Mouse (Mus musculus) cerebellum, adult (tissue): ENCODE data around the gene Ap1s3.

Experiments used
- ATAC-seq: cut with Nextera tagmentation; 2 replicates; pipeline ENCODE4 v1.9.2; 2017; ENCODE audit warnings: mild to moderate bottlenecking, moderate library complexity, mixed read lengths; ENCODE audit not compliant: insufficient number of reproducible peaks, low FRiP score, low TSS enrichment

The Ap1s3 gene

DNA sequence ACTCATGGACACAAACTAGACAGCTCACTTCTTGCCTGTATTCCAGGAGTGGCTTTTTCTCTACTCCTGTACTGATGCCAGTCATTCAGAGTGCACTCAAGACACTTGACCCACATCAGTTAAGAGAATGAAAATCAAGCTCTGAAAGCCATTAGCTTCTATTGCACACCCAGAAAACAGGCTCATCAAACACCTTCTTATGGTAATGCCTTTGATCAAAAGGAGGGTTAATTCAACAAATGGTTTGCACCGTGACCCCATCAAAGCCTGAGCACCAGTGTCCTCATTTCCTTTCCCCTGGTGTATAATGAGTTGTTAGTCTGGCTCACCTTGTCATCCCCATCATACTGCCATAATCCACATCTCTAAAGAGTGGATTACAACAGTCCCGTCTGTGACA lies 69.3 kb downstream of the Ap1s3 start:
- ATAC-seq = no peak; the same call in 1 of the 2 replicates

DNA sequence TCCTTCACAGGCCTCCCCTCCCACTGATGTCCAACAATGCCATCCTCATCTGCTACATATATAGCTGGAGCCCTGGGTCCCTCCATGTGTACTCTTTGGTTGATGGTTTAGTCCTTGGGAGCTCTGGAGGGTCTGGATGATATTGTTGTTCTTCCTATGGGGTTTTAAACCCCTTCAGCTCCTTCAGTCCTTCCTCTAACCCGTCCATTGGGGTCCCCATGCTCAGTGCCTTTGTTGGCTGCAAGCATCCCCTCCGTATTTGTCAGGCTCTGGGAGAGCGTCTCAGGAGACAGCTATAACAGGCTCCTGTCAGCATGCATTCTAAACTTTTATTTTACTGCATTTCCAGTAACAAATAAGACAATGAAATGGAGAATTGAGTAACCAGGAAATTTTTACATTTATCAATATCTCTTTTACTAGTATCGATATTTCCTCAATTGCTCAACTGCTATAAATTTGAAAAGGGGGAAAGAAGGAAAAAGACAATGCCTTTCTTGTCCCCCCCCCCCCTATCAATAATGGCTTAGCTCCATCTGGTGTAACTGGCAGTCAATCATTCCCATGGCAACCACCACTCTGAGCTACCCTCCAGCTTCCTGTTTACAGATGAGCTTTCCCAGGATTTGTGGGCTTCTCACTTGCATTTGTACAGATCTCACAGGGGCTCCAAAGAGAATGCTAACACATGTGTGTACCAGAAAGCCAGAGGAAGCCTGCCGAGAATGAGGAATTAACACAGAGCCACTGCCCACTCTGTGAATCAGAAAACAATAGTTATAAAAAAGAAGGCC lies 73.2 kb downstream of the Ap1s3 start:
- no peak for ATAC-seq

DNA sequence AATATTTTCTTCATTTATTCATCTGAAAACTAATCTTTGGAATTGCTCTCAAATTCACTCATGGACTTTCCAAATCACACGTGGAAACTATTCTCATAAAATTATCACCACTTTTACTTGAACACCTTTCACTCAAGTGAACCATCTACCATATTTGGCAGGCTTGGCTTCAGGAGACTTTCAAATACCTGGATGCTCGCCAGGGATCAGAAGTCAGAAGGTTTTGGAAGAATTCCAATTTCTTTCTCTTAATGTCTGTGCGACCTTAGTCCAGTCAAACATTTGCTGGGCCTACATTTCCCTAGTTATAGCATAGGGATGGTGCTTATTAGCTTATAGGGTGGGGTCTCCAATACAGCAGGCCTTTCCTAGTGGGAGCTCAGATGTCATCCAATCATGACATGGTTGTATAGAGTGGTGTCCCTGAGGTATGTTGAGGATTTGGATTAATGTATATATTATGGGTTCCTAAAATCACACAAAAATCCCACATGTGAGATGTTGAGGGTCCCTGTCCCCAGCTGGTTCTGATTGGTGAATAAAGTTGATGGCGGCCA lies 79.0 kb downstream of the Ap1s3 start:
- ATAC-seq = no peak

DNA sequence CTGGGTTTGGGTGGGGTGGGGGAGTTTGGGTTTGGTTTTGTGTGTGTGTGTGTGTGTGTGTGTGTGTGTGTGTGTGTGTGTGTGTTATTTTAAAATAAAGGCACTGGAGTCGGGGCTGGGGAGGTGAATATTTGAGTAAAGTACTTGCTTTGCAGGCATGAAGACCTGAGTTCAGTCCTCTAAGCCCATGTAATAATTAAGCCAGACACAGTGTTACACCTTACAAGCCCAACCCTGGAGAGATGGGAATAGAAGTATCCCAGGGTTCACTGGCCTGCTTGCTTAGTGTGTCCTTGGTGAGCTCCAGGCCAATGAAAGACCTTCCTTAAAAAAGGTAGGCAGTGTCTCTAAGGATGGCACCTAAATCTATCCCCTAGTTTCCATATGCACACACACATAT lies 80.7 kb downstream of the Ap1s3 start:
- no peak for ATAC-seq

DNA sequence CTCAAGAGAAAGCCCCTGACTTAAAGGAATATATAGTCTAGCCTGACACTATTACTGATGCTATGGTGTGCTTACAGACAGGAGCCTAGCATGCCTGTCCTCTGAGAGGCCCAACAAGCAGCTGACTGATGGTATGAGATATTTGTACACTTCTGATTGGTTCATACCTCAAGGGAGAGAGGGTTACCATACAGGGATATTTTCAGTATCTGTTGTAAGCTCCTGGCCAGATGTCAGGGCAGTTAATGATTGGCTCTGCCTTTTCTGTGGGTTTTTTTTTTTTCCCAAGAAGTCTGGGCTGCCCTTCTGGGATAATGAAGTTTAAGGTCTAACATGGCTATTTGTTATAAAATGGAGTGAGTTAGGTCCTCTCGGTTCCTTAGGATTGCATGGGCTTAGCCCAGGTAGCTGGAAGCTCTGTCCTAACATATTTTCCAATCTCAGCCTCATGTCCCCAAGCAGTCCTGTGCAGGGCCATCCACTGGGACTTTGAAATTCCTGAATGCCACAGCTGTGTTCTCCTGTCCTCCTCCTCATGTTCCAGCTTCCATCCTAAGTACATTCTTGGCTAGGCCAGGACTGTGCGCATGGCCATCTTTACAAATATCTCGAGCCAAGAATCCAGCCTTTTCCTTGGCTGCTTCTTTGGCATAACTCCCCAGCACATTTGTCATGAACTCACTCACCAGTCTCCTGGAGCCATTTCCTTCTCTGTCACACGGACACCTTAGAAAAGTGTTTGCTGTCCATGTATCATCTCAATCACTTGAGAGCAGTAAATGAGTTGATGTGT lies 81.6 kb downstream of the Ap1s3 start:
- ATAC-seq = no peak

DNA sequence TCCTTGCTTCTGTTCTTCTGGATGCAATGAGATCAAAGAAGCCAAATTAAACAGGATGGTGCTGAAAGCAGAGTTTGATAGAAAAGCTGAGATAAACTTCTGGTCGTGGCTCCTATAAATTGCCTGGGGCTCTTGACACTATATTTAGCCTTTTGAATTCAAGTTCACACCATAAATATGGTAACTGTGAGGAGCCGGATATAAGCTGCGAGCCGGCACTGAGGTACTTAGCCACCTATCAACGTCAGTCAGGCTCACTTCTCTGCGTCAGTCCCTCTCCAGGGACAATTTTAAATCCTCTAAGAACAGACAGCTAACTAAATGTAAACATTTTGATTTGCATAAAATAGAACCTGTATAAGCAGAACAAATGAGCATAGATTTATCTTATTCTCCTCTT lies 82.3 kb downstream of the Ap1s3 start:
- ATAC-seq = no peak

DNA sequence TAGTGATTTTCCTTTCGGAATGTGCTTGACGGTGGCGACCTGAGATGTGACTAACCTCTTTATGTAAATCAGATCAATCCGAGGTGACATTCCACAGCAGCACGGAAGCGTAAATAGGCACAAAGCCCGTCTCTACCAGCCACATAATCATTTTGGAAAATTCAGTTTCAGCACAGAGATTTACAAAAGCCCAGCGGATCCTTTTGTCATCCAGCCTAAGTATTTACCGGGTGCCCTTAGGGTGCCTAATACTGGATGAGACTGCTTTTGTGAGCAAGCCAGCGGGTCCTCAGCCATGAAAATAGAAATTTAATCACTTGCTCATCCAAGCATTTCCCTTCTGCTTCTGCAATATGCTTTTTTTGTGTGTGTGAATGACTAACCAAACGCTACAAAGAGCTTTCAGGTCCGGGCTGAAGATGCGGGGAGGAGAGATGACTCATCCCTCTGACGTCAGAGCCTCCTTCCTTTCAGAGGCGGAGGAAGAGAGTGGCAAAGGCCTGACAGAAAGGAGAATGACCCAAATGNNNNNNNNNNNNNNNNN lies 90.6 kb downstream of the Ap1s3 start:
- peak; percentile 93 for ATAC-seq

DNA sequence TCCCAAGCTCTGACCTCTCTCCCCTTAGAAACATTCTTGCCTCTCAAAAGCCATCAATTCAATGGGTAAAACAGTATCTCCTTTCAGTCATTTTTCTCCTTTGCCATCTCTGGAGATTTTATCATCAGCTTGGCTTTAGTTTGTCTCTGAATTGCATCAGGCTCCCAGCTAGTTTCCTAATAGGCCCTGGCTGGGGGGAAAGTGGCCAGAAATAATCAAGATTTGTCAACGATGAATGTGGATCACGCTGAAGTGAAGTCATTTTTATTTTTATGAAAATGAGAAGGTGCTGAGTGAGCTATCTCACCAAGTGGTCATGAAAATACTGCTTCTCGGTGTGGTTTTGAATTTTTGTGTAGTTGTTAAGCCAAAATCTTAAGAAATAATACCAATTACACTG lies 94.4 kb downstream of the Ap1s3 start:
- ATAC-seq = no peak

DNA sequence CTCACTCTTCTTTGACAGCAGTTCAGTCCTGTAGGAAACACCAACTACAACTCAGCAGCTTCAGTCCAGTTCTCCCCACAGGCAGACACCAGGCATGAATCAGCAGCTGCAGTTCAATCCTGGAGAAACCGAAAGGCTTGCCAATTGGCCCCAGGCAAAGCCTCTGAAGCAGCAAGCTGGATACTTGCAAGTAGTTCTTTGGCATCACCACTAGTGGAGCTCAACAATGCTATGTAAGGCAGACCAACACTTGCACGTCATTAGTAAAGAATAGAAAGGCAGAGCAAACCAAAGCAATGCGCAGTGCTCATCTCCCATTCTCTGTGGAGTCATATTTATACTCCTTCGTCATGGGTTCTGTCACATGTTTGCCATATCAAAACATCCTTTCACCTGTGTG lies 99.9 kb downstream of the Ap1s3 start:
- no peak for ATAC-seq

DNA sequence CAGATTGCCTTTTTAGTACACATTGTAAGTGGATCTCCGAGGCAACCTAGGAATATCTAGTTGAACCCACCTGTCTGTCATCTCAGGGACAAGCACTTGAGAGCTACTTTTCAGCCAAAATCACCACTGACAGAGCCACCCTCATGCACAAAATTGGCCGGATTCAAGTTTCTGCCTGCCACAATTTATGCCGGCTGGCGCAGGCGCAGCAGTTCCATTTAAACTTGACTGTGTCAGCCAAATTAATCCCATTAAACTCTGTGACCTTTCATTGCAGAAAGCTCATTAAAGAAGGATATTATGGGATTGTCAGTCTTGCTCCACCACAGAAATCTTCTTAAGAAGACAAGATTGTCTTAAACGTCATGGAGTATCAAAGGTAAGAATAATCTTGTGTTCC lies 100.6 kb downstream of the Ap1s3 start:
- no peak for ATAC-seq

DNA sequence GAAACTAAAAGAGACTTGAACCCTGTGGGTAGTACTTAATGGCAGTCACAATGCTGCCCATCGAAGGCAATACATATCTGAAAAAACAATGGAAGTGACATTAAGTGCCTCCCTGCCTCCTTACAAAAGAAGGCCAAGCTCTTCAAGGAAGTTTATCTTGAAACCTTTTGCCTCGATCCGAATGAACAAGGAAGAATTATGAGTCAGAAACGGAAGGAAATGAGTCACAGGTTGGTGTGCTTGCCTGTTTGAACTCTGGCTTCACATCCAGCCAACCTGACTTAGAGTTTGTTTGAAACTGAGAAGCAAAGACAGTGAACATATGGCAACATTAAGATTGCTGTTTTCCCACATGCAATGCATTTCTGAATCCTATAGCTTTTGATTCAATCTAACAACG lies 110.6 kb downstream of the Ap1s3 start:
- ATAC-seq = no peak
